Mouse (Mus musculus): ENCODE measurements around the gene Rgs18. TPM values are rescaled to one million over a fixed set of nuclear protein-coding genes. Genes with fewer than 3 reads are reported as not detected.

Rgs18 gene
- polyA plus RNA-seq, 1 experiment from 2014 or later: 0.23 TPM

Other genes with a start within 250 kb of the Rgs18 start
- not detected in 2 replicates for gene Rgs21, start 207.8 kb downstream of the Rgs18 start, polyA plus RNA-seq (2015; fragmentation: Nextera tagmentation; extraction: Ambion mirVana)